Mouse (Mus musculus): ENCODE results near the gene Rasgef1c. TPM values are rescaled to one million over a fixed set of nuclear protein-coding genes. Genes with fewer than 3 reads are reported as not detected.

The Rasgef1c gene
- polyA plus RNA-seq, 1 experiment = not detected

DNA sequence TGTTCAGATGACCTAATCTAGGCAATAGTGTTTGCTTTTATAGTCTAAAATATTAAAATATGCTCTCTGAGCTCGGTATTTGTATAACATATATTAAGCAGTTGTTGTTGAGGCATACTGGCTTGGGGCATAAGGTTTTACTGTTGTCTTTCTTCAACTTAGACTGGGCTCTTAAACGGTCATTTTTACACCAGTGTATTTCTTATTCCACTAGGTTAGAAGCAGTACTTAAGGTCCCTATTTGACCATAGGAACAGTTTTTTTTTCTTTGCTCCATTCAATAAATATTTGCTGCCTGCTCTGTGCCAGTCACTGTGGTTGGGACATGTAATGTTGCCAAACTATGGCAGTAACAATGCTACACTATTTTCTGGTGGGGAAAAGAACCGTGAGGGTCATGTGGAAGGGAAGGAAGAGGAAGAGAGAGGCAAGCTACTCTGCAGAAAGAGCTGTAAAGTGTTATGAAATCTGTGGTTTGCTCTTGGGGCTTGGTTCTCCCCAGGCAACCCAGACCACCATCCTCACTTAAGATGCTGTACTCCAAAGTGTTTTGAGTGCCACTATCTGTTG, 125.0 kb downstream of the Rasgef1c start:
- no peaks in the 10 kb centered on the region for H3K79me3 ChIP-seq (ENCODE audit: low read depth)

GRCm38 (mm10) chr11:50028416-50028815, 126.8 kb downstream of the Rasgef1c start:
- Histone ChIP-seq H3ac (ENCODE audit: control insufficient read depth, insufficient read length, low read depth) (no peak overlapping the region), H3K36me3 (ENCODE audit: control insufficient read depth, insufficient read depth) (no peaks in the 10 kb centered on the region), H3K79me3 (ENCODE audit: low read depth) (no peaks in the 10 kb centered on the region), H3K79me2 (ENCODE audit: control insufficient read depth, insufficient read depth) (no peaks in the 10 kb centered on the region), H3K27me3 (ENCODE audit: control insufficient read depth, insufficient read depth, insufficient read length) (peaks cover 33% of the 10 kb centered on the region), H3K4me3 (ENCODE audit: insufficient read depth, poor library complexity, severe bottlenecking) (no peak overlapping the region)
- TF ChIP-seq MYOG (IDR thresholded peaks at IDR 0.05; ENCODE audit: control insufficient read depth, extremely low read depth, insufficient read length) = no peak
- TF ChIP-seq USF1 (IDR thresholded peaks at IDR 0.05; ENCODE audit: low read depth) = no peak
- no peak for TF ChIP-seq FOSL1 (IDR thresholded peaks at IDR 0.05; ENCODE audit: insufficient read depth, low read length, poor library complexity, severe bottlenecking)
- TF ChIP-seq CEBPB (IDR thresholded peaks at IDR 0.05; ENCODE audit: low read depth) = no peak
- TF ChIP-seq CTCF (IDR thresholded peaks at IDR 0.05; ENCODE audit: control insufficient read depth, insufficient read depth, insufficient read length) = no peak
- no peak for TF ChIP-seq MYOD1 (IDR thresholded peaks at IDR 0.05; ENCODE audit: control insufficient read depth, insufficient read length, low read depth)
- no peak for TF ChIP-seq MAX (IDR thresholded peaks at IDR 0.05)

More for the DNA sequence above, 125.0 kb downstream of the Rasgef1c start:
- Histone ChIP-seq H3K27me3 (ENCODE audit: control insufficient read depth, insufficient read depth, insufficient read length) (peaks cover 38% of the 10 kb centered on the region), H3K79me2 (ENCODE audit: control insufficient read depth, insufficient read depth) (no peaks in the 10 kb centered on the region), H3K36me3 (ENCODE audit: control insufficient read depth, insufficient read depth) (no peaks in the 10 kb centered on the region), H3K4me3 (ENCODE audit: insufficient read depth, poor library complexity, severe bottlenecking) (no peak overlapping the region), H3ac (ENCODE audit: control insufficient read depth, insufficient read length, low read depth) (no peak overlapping the region)
- TF ChIP-seq MYOD1 (IDR thresholded peaks at IDR 0.05; ENCODE audit: control insufficient read depth, insufficient read length, low read depth) (no peak), FOSL1 (IDR thresholded peaks at IDR 0.05; ENCODE audit: insufficient read depth, low read length, poor library complexity, severe bottlenecking) (no peak), CTCF (IDR thresholded peaks at IDR 0.05; ENCODE audit: control insufficient read depth, insufficient read depth, insufficient read length) (no peak), MYOG (IDR thresholded peaks at IDR 0.05; ENCODE audit: control insufficient read depth, extremely low read depth, insufficient read length) (no peak), CEBPB (IDR thresholded peaks at IDR 0.05; ENCODE audit: low read depth) (no peak), MAX (IDR thresholded peaks at IDR 0.05) (no peak)

Small RNA genes within 50 kb of the gene (microRNA-seq; reads per million reads assigned to microRNA genes)
- not detected for gene Gm23492 (ENCODE audit: borderline microRNAs expressed)

Other genes starting within 250 kb of the Rasgef1c start
- not detected for gene Scgb3a1, start 238.2 kb upstream of the Rasgef1c start, polyA plus RNA-seq (2012; fragmentation: generic; extraction: Trizol)
- gene Cnot6, start 189.1 kb upstream of the Rasgef1c start, polyA plus RNA-seq (2012; fragmentation: generic; extraction: Trizol) = 20.4 TPM
- 0.02 TPM for gene Gfpt2, start 107.7 kb upstream of the Rasgef1c start, polyA plus RNA-seq (2012; fragmentation: generic; extraction: Trizol)
- 10.1 TPM for gene Mapk9, start 55.1 kb upstream of the Rasgef1c start, polyA plus RNA-seq (2012; fragmentation: generic; extraction: Trizol)
- not detected for gene Rnf130, start 123.5 kb downstream of the Rasgef1c start, polyA plus RNA-seq (2012; fragmentation: generic; extraction: Trizol)
- gene Tbc1d9b, start 229.6 kb downstream of the Rasgef1c start, polyA plus RNA-seq (2012; fragmentation: generic; extraction: Trizol) = 26.4 TPM

All from C2C12 (cell line).